Mouse (Mus musculus): ENCODE data around the gene Slc6a15. TPM values are rescaled to one million over a fixed set of nuclear protein-coding genes. Genes with fewer than 3 reads are reported as not detected.

Slc6a15 gene
- total and polyA plus RNA-seq, 3 experiments = not detected

DNA sequence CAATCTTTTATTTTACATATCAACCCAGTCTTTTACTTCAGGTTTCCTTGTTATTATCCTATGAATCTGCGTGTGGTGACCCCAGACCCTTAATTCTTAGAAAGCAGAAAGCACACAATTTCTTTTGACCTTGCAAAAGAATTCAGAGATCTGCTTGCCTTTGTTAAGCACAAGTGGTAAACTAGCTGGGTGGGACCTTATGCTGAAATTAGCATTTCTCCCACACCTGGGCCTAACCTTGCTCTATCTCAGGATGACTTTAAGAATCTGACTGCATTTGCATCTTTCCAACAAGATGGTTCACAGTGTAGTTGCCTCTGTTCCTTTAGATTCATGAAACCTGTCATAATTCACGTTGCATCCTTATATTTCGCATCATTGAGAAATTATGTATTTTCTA lies 44.2 kb upstream of the Slc6a15 start:
- TF ChIP-seq MEF2A (IDR thresholded peaks at IDR 0.05; ENCODE audit: borderline replicate concordance, low read depth, low read length) = no peak
- TF ChIP-seq MYC (IDR thresholded peaks at IDR 0.05; ENCODE audit: low read depth, low read length) = no peak
- no peak for TF ChIP-seq GABPA (IDR thresholded peaks at IDR 0.05; ENCODE audit: insufficient replicate concordance, low read depth, low read length)
- TF ChIP-seq UBTF (IDR thresholded peaks at IDR 0.05; ENCODE audit: low read depth, low read length) = no peak
- no peak for TF ChIP-seq ZNF384 (IDR thresholded peaks at IDR 0.05; ENCODE audit: low read depth, low read length)
- TF ChIP-seq USF1 (IDR thresholded peaks at IDR 0.05; ENCODE audit: low read depth, low read length) = no peak
- no peak for TF ChIP-seq PAX5 (IDR thresholded peaks at IDR 0.05; ENCODE audit: low read length)
- TF ChIP-seq ETS1 (conservative IDR thresholded peaks at IDR 0.05; ENCODE audit: low read depth, low read length) = no peak
- no peak for TF ChIP-seq CHD1 (IDR thresholded peaks at IDR 0.05; ENCODE audit: low read depth, low read length)
- TF ChIP-seq MXI1 (IDR thresholded peaks at IDR 0.05; ENCODE audit: low read depth, low read length) = no peak
- TF ChIP-seq JUN (IDR thresholded peaks at IDR 0.05; ENCODE audit: insufficient read depth, low read depth, low read length) = no peak
- TF ChIP-seq MAFK (IDR thresholded peaks at IDR 0.05; ENCODE audit: insufficient replicate concordance, low read length) = no peak
- no peak for TF ChIP-seq KAT2A (IDR thresholded peaks at IDR 0.05; ENCODE audit: insufficient replicate concordance, low read length)
- no peak for TF ChIP-seq POLR2AphosphoS2 (IDR thresholded peaks at IDR 0.05; ENCODE audit: low read depth, low read length)
- TF ChIP-seq BHLHE40 (IDR thresholded peaks at IDR 0.05; ENCODE audit: low read depth, low read length) = no peak
- TF ChIP-seq NELFE (IDR thresholded peaks at IDR 0.05; ENCODE audit: low read depth, low read length) = no peak
- Histone ChIP-seq H3K27me3 (replicated peaks) (no peaks in the 10 kb centered on the region), H3K36me3 (replicated peaks in 1 of 2; ENCODE audit: control insufficient read depth in 1 of 2, insufficient read depth in 1 of 2, low read length in 1 of 2) (no peaks in the 10 kb centered on the region), H3K79me2 (replicated peaks; ENCODE audit: control insufficient read depth, extremely low read depth, insufficient read depth, poor library complexity, severe bottlenecking) (no peaks in the 10 kb centered on the region), H3K4me1 (ENCODE audit: control insufficient read depth in 1 of 2, insufficient read depth in 2 of 2) (no peaks in the 10 kb centered on the region), H3K9me3 (replicated peaks; ENCODE audit: low read length) (peaks cover 39% of the 10 kb centered on the region), H3K4me3 (replicated peaks in 1 of 3; ENCODE audit: low read depth in 2 of 3, low read length in 2 of 3, poor library complexity in 1 of 3) (no peak overlapping the region), H3K27ac (ENCODE audit: insufficient read depth, low read depth) (no peak overlapping the region), H3K4me2 (ENCODE audit: insufficient read depth, low read depth, poor library complexity, severe bottlenecking) (no peak overlapping the region), H3K9ac (ENCODE audit: insufficient read depth, low read depth) (no peak overlapping the region)
- no peak for DNase-seq (ENCODE audit: extremely low read depth)
- in situ Hi-C loops (cut with MboI; ENCODE audit: low pct_ligation_motif_present, low pct_unique_long_range_greater_than_20kb, low sequenced_read_pairs) (no loop called here), dilution Hi-C loops (cut with MboI; ENCODE audit: extremely low pct_ligation_motif_present, extremely low pct_unique_long_range_greater_than_20kb, low sequenced_read_pairs) (no loop called here)

DNA sequence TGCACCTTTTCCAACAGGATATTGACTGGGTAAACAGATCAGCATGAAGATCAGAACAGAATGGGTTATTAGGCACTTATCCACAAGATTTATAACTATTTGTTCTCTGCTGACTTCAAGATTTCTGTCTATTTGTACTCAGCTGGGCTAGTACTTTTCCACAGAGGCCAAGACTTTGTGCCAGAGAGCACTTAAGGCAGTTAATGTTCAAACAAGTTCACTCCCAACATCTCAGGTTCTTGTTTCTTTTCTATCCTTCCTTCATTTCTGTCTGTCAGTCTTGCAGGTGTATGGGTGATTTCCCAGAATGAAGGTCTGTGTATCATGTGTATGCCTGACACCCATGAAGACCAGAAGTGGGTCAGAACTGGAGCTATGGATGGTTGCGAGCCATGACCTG lies 33.3 kb upstream of the Slc6a15 start:
- H3K79me2 ChIP-seq (replicated peaks; ENCODE audit: control insufficient read depth, extremely low read depth, insufficient read depth, poor library complexity, severe bottlenecking) = no peaks in the 10 kb centered on the region

More for the DNA sequence above, 33.3 kb upstream of the Slc6a15 start:
- Histone ChIP-seq H3K27ac (ENCODE audit: insufficient read depth, low read depth) (no peak overlapping the region), H3K27me3 (replicated peaks) (no peaks in the 10 kb centered on the region), H3K9me3 (replicated peaks; ENCODE audit: low read length) (peaks cover 15% of the 10 kb centered on the region), H3K36me3 (replicated peaks in 1 of 2; ENCODE audit: control insufficient read depth in 1 of 2, insufficient read depth in 1 of 2, low read length in 1 of 2) (no peaks in the 10 kb centered on the region), H3K4me1 (ENCODE audit: control insufficient read depth in 1 of 2, insufficient read depth in 2 of 2) (no peaks in the 10 kb centered on the region), H3K4me2 (ENCODE audit: insufficient read depth, low read depth, poor library complexity, severe bottlenecking) (no peak overlapping the region), H3K9ac (ENCODE audit: insufficient read depth, low read depth) (no peak overlapping the region), H3K4me3 (replicated peaks in 1 of 3; ENCODE audit: low read depth in 2 of 3, low read length in 2 of 3, poor library complexity in 1 of 3) (no peak overlapping the region)
- in situ Hi-C loops (cut with MboI; ENCODE audit: low pct_ligation_motif_present, low pct_unique_long_range_greater_than_20kb, low sequenced_read_pairs) (no loop called here), dilution Hi-C loops (cut with MboI; ENCODE audit: extremely low pct_ligation_motif_present, extremely low pct_unique_long_range_greater_than_20kb, low sequenced_read_pairs) (no loop called here)
- no peak for DNase-seq (ENCODE audit: extremely low read depth)
- no peak for TF ChIP-seq POLR2AphosphoS2 (IDR thresholded peaks at IDR 0.05; ENCODE audit: low read depth, low read length)
- TF ChIP-seq MAZ (IDR thresholded peaks at IDR 0.05; ENCODE audit: low read depth, low read length) = no peak
- no peak for TF ChIP-seq POLR2A (IDR thresholded peaks at IDR 0.05; ENCODE audit: low read depth, low read length)
- no peak for TF ChIP-seq EP300 (IDR thresholded peaks at IDR 0.05; ENCODE audit: low read length)
- TF ChIP-seq CTCF (conservative IDR thresholded peaks at IDR 0.05 in 1 of 2, IDR thresholded peaks at IDR 0.05 in 1 of 2; ENCODE audit: low read depth in 2 of 2, low read length in 2 of 2) = no peak
- TF ChIP-seq CHD1 (IDR thresholded peaks at IDR 0.05; ENCODE audit: low read depth, low read length) = no peak
- no peak for TF ChIP-seq IRF4 (IDR thresholded peaks at IDR 0.05; ENCODE audit: low read depth, low read length)
- no peak for TF ChIP-seq JUND (conservative IDR thresholded peaks at IDR 0.05; ENCODE audit: low read depth, low read length)
- no peak for TF ChIP-seq NRF1 (IDR thresholded peaks at IDR 0.05; ENCODE audit: low read depth, low read length)
- no peak for TF ChIP-seq TBP (conservative IDR thresholded peaks at IDR 0.05; ENCODE audit: low read depth, low read length)
- no peak for TF ChIP-seq ETS1 (conservative IDR thresholded peaks at IDR 0.05; ENCODE audit: low read depth, low read length)
- no peak for TF ChIP-seq UBTF (IDR thresholded peaks at IDR 0.05; ENCODE audit: low read depth, low read length)
- TF ChIP-seq ZMIZ1 (IDR thresholded peaks at IDR 0.05; ENCODE audit: low read depth, low read length) = no peak
- no peak for TF ChIP-seq MEF2A (IDR thresholded peaks at IDR 0.05; ENCODE audit: borderline replicate concordance, low read depth, low read length)
- TF ChIP-seq USF1 (IDR thresholded peaks at IDR 0.05; ENCODE audit: low read depth, low read length) = no peak
- TF ChIP-seq JUN (IDR thresholded peaks at IDR 0.05; ENCODE audit: insufficient read depth, low read depth, low read length) = no peak
- no peak for TF ChIP-seq ZNF384 (IDR thresholded peaks at IDR 0.05; ENCODE audit: low read depth, low read length)

Measured in CH12.LX (cell line).